Mouse (Mus musculus) megakaryocyte-erythroid progenitor cell, adult 5-6 weeks (primary cell): ENCODE data around the gene U2af1l4. TPM values are rescaled to one million over a fixed set of nuclear protein-coding genes. Genes with fewer than 3 reads are reported as not detected.

Experiments
- ATAC-seq: replicated peaks from 2 replicates; pipeline ENCODE4 v1.8.0; 2016; ENCODE audit warnings: mild to moderate bottlenecking, inconsistent platforms; ENCODE audit not compliant: severe bottlenecking, poor library complexity, low FRiP score, low TSS enrichment
- total RNA-seq, 2 experiments: library from RNA; stranded (forward) in 1 of 2; stranded (reverse) in 1 of 2; fragments of 200-1000, 215-1000 nt in 1 of 2; fragments of >200 nt in 1 of 2; fragmentation: Nextera tagmentation in 1 of 2; gene quantifications; 2 replicates each; pipeline ENCODE4 v1.2.3; 2014 to 2017

The U2af1l4 gene
- total RNA-seq (2014; fragmentation: Nextera tagmentation) (29.4 and 34.6 TPM in 2 replicates), total RNA-seq (2017) (79.6 and 83.0 TPM in 2 replicates)

DNA sequence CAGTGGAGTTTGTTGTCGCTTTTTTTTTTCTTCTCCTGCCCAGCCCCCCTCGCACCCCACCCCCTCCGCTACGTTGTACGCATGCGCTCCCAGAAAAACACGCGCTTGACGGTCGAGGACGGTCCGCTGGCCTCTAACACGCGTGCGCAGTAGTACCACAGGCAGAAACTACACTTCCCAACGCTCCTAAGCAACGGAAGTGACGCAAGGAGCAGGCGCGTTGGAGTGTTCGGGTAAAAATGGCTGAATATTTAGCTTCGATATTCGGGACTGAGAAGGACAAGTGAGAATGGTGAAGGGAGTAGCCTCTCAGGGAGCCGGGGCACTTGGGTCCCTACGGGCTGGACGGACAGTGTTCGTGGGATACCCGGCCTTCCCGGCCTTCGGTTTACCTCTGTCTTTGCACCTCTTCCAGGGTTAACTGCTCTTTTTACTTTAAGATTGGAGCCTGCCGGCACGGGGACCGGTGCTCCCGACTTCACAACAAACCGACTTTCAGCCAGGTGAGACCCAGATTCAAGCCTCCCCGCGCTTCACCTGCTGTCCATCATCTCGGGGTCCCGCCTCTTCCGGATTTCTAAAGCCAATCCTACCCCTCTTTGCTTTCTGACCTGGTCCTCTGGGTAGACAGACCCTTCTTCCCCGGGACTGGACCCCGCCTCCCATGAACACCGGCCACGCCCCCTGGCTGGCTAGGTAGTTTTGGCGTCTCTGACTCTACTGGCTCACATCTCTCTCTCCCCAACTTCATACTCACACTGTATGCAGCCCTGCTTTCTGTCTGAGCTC lies at the start of gene U2af1l4, which contains the start of the genes Gm49396 and Psenen:
Gene U2af1l4, plus strand, starts transcription at position 185 of the 789 bp plus-strand sequence.
Gene Gm49396, plus strand, starts transcription at position 228 of the 789 bp plus-strand sequence.
Gene Psenen, minus strand, starts transcription at position 511 of the 789 bp plus-strand sequence.
- peak; percentile 70 for ATAC-seq

DNA sequence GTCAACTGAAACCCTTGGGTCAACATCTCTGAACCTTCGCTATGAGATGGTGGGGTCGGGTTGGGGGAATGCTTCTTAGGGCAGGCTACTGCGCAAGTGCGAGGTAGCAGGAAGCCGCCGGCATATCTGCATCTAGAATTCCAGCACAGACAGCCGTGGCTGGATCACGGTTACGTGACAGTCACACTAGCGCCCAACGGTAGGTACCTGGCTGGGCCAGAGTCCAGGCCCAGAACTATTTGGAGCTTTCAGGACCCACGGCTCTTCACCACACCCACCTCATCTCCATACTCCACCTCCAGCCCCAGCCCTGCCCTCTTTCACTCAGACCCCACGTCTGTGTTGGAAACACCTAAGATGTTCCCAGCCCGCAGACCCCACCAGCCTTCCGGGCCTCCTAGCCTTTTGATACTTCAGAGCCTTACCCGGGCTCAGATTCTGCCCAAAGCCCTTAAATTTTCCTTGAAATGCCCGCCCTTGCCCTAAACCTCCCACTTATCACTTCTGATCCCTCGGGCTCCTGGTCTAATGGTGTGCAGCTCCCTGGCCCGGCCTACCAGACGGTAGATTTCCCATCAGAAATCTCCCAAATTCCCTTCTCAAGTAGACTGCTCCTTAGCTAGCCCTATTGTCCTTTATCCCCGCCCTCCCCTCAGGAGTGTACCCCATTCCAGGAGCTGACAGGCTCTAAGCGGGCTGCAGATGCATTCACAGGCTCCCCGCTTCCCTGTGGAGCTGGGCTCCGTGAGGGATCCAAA lies 47.9 kb upstream of the U2af1l4 start:
- ATAC-seq: no peak

DNA sequence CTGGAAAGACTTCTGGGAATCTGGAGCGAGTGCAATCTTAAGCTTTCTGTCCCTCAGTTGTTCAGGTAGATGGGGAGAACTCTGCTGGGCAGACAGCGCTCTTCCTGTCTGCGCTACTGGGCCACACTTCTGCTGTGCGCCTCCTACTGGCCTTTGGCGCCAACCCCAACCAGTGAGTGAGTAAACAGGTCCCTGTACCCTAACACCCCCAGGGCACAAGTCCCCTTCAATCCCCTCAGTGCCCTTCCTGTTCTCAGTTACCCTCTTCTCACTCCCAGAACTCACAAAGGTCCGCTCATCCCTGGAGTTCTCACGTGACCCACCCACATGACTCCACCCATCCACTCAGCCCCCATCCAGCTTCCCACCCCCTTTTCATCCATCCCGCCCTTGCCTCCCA lies 44.8 kb upstream of the U2af1l4 start:
- no peak for ATAC-seq

DNA sequence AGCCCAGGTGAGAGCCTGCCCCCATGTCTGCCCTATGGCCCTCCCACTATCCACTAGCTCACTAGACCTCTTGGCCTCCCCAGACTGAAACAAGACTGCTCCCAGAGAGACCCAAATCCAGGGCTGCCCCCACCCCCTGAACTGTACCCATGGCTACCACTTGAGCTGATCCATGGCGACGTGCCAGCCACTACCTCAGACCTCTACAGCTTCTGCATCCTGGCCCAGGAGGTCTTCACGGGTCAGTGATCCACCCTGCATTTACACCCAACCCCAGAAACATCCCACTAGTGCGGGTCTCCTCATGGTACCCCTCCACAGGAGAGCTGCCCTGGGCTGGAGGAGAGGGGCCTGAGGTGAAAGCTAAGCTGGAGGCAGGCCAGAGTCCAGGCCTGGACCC lies 42.7 kb upstream of the U2af1l4 start:
- ATAC-seq: no peak

DNA sequence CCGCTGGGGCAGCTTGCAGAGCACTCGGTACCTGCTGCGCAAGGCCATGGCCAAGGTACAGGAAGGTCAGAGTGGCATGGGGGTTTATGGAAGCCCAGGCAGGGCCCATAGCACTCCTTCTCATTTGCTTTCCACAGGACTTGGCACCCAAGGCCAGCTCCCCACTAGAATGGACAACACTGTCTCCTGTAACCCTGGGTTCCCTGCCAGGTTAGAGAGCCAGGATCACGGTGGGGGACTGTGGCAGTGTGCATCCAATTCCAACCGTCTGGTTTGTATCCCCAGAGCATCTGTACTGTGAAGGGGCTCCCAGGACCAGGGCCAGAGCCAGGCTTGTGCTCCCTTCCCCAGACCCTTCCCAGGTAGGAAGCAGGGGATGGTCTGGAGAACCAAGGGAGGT lies 42.2 kb upstream of the U2af1l4 start:
- ATAC-seq: no peak

DNA sequence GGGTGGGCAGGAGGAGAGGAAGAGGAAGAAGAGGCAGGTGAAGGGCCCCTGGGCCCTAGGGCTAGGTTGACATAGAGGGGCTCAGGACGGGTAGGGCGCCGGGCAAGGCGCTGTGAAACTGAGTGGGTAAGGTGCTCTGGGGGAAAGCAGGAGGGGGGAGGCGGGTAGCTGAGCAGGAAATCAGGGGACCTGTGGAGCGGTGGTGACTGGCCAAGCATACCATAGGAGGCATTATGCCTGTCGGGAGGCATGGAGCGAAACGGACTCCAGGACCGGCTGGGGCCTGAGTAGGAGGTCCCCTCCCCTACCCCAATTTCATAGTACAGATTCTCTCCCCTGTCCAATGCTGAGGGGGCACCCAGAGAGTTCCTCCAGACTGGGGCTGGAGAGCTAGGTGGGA lies 40.2 kb upstream of the U2af1l4 start:
- ATAC-seq: no peak

DNA sequence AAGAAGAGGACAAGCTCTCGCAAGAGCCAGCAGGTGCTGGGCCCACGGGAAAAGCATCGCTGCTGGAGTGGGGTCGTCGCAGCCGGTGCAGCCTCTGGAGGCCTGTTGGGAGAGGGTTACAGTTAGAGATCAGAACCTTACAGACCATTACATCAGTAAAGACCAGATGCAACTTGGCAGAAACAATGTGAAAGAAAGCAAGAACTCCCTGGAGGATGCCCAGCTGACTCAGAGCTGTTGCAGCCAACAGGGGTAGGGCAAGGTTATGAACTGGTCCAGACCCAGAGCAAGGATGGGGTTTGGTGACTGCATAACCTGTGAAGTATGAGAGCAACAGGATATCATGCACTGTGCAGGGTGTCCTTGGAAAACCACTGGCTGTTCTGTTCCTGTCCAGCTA lies 38.6 kb upstream of the U2af1l4 start:
- no peak for ATAC-seq

DNA sequence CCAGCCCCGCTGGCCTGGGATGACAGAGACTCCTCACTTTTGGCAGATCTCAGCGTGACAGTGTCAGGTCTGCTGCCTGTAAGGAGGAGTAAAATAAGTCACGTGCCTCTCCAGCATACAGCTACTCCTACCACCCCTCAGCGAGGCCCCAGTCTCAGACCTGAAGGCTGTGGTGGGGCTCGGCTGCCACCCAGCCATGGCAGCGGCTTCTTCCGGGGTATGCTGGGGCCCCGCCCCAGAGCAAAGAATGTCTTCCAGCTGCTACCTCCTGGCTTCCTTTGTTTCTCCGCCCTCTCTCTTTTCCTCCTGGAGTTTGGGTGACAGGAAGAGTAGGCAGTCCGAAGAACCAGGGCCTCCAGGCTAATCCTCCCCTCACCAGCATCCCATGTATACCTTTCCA lies 37.1 kb upstream of the U2af1l4 start:
- no peak for ATAC-seq

DNA sequence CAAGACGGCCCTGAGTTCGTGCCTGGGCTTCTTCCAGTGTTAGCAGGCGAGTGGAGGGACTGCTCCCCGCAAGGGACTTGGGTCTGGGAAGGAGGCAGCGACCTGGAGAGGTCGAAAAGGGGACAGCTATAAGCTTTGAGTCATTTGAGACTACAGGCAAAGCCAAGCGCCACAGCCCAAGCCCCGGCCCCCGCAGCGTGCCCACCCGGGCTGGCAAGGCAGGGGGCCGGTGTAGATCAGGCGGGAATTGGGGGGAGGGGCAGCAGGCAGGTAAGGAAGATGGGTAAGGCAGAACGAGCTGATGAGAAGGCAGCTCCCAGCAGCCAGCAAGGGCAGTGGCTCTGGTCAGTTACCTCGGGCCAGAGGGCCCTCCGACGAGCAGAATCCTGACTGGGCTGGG lies 36.7 kb upstream of the U2af1l4 start:
- no peak for ATAC-seq

DNA sequence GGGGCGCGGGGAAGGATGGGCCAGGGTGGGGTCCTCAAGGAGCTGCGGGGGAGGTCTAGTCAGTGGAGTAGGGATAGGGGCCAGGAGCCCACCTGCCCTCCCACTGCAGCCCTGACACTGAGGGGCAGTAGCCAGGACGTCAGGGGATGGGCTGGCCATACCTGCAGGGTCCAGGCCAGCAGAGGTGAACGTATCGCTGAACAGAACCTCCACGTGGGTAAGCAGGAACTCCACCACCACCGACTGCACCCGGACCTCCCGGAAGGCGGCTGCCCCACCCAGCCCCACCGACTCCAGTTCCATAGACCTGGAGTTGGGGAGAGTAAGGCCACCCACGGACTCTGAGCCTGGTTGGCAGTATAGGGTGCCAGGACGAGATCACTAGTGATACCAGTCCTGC lies 36.1 kb upstream of the U2af1l4 start:
- ATAC-seq: no peak

DNA sequence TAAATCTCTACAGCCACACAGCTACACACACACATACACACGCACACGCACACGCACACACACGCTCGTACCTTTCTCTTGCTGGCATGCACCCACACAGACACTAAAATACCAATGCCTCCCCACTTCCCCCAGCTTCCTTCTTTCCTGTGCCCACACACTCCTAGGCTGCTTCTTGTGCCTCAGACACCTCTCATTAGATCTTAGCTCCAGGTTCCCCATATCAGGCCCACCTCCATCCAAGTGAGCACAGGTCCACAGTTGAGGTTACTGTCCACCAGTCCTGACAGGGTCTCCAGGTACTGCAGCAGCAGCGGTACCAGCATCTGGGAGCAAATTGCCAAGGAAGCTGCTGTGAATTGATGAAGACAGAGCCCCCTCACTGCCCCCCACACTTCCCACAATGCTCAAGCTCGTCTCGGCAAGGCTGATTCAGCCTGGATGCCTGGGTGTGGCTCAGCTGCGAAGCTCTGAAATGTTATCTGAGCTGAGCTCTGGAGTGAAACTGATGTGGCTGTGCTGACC lies 31.7 kb upstream of the U2af1l4 start:
- ATAC-seq: no peak

DNA sequence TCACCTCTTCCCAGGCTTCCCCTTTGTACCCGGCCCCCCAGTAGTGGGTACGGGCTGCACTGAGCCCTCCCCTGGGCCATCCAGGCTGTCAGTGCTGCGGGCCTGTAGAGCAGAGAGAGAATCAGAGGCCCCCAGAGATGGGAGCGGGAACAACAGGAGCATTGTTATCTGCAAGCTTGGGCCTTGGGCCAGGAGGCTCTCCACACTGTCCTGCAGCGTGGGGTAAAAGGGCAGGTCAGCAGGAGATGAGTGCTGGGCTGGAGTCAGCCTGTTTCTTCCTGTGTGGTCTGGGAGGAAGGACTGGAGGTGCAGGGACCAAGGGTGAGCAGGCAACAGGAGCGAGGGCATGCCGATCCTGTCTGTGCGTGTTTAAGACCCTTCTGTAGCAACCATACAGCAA lies 30.2 kb upstream of the U2af1l4 start:
- ATAC-seq: no peak

DNA sequence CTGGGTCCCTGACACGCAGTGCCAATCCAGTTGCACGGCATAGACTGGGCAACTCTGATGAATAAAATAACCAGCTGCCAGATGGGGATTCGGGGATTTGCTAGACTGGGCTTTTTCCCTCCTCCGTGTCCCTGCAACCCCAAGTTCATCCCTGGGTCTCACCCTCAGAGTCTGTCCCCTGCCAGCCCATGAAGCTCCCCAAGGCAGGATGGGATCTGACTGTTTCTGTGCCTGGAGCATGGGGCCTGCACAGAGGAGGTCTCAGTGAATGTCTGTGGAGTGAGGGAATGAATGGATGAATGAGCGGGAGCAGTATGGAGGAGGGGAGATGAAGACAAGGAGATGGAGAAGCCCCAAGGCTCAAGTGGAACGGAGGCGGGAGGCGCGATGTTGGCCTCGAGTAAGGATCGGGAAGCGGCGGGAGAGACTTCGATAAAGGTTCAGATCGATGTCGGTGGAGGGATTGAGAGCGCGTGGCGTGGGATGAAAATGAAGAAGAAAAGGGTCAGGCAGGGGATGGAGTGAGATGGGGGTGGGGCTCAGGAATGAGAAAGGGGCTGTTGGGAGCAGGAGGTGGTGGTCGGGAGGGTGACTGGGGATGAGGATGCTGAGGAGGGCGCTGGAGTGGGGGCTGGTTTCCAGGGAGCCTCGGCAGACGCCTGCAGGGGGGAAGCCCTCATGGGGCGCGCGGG lies 29.0 kb upstream of the U2af1l4 start:
- 0 out of 2 replicates have a peak, but pooled peaks have one; percentile 2 for ATAC-seq

DNA sequence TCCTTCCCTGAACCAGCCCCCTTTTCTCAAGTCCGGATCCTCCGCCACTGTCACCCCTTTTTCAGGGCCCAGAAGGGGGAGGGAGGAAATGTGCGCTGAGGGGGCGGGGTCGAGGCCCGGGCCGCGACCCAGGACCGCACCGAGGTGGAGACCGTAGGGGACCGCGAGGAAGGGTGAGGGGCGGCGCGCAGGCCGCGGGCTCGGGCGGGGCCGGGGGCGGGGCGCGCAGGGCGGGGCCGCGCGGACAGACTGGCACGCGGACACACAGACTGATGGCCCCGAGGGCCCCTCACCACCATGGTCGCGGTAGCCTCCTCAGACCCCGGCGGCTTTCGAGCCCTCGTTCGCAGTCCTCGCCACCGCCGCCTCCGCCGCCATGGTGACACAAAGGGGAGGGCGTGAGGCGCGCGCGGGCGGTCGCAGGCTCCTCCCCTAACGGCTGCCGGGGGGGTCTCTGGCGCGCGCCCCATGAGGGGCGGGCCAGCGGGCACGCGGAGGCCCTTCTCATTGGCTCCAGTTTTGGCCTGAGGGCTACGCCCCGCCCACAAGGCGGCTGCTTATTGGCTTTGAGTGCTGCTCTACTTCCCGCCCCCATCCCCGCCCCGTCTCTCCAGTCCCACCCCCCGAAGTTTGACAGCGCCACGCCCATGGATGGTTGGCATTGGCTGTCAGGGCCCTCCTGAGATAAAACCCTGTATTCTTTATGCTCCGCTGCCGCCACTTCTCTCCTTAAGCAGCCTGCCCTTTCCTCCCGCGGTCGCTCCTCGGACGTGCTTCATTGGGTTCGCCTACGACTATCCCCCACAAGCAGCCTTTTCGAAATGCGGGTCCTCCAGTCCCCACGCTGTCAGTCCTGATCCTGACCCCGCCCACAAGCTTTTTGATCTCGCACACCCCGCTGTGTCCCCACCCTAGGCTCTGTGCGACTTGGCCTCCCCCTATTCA lies 28.2 kb upstream of the U2af1l4 start, which contains the start of gene Arhgap33:
Gene Arhgap33, minus strand, starts transcription at position 428 of the 945 bp plus-strand sequence.
- peak; percentile 87 for ATAC-seq

DNA sequence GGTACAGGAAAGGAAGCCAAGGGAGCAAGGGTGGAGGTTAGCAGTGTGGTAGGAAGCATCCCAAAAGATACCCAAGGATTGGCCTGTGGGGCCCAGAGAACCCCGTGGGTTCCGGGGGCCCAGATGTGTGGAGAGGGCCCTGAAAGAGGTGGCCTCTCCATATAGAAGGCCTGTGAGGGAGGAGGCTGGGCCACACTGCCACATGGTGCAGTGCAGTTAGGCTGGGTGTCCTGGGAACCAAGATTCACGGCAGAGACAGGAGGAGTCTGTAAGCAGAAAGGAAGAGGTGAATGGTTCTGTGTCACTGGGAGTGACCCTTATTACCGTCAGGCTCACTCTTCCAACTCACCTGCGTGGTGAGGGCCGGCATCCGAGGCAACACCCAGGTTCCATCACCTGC lies 22.5 kb upstream of the U2af1l4 start:
- no peak for ATAC-seq

DNA sequence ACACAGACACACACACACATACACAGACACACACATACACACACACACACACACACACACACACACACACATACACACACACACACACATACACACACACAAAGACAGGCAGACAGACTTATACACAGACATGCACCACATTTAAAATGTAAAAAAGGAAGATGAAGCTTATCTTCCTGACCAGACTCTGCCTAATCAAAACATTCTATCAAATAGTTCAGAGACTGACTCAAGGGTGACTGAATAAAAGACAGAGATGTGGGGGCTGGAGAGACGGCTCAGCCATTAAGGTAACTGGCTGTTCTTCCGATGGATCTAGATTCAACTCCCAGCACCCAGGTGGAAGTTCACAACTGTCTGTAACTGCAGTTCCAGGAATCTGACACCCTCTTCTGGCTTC lies 18.8 kb upstream of the U2af1l4 start:
- ATAC-seq: peak; percentile 46; the same call in 1 of the 2 replicates

DNA sequence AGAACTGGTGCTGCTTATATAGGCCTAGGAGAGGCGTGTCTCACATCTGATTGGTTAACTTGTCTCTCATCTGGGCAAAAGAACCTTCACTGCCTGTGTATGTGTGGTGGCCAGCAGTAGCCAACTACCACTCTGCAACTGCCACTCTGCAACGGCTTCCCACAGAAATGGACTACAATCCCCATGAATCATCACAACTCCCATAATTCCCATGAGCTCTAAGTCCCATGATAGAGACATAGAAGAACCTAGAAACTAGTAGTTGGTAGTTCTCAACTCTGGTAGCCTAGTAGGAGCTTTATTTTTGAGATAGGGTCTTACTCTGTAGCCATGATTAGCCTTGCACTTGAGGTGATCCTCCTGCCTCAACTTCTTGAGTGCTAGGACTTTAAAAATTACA lies 13.2 kb upstream of the U2af1l4 start:
- no peak for ATAC-seq

DNA sequence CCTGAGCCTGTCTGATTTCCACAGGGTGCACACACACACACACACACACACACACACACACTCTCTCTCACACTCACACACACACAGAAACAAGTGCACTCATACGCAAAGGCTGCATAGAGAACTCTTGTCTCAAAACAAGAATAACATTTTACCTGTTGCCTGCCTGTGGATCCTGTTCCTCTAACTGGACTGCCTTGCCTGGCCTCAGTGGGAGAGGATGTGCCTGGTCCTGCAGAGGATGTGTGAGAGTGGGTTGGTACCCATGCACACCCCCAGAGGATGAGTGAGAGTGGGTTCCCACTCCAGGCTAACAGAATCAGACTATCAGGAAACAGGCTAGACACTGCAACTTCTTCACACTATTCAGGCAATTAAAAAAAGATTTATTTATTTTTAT lies 12.5 kb upstream of the U2af1l4 start:
- no peak for ATAC-seq
